Mouse (Mus musculus): ENCODE measurements around the gene Phpt1.
A peak's percentile ranks its signal among the peaks of the same experiment; 100 is the strongest.

The Phpt1 gene

DNA sequence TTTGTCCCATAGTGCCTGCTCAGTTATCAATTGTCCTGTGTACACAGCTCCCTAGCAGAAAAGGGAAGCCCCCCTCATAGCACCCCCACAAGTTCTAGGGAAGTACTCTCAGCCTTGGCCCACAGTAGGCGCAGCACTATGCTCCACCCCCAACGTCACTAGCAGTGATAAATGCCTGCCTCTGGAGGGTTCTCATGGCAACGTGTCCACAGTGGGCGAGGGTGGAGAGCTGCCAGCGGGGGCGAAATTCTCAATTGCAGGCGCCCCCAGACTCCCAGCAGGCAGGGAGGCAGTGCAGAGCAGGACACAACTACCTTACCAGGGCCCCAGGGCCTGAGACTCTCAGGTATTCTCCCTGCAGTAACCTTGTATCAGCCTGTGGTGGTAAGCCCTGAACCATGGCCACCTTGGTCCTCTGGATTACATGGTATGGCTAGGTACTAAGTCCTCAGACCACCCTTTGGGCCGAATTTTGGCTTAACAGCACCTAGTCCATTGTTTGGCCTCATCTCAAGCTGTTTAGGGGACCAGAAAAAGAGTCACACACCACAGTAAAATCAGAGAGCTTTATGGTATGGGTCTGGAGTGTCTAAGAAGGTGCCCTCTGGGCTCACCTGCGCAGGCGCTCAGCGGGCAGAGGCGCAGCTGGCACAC lies 7.6 kb upstream of the Phpt1 start:
- DNase-seq = peak; percentile 56 to 62

DNA sequence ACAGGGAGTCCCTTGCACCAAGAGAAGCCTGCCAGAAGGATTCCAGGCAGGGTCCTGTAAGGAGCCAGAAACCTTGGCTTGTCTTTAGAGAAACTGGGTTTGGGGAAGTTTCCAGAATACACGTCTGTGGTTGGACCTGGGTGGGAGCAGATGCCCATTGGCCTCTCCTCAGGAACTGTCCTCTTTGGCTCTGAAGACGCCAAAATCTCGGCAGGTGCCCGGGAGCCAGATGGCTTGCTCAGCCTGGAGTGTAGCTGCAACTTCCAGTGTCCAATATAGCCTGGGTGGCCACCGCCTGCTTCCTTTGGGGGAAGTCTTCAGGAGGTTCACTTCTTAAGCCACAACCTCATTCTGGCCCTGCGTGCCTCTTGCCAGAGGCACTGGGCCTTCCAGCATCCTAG lies 6.9 kb upstream of the Phpt1 start:
- DNase-seq = peak in 1 of 2 experiments; percentile 45

DNA sequence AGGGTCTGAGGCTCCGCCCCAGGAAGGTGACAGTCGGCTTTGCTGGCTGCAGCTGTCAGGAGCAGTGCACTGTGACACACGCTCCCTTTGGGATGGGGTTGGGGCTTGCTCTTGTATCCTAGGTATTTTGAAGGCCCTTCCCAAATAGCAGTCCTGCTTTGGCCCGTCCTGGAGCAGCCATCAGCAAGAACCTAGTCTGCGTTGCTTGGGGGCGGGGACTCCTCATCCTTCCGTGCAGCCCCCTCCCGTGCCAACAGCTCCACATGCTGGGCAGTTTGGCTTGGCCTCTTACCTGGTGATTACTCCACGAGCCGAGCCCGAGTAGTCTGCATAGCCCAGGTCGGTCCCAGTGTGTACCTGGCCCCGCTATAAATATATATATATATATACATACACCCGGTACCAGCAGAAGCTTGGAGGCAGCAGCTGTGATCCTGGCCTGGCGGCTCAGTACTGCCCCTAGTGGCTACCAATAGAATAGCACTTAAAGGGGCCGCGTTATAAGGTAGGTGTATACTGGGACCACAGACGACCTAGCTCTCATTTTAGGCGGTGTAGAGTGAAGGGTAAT lies 6.4 kb upstream of the Phpt1 start, which contains the start of gene Ajm1:
Ajm1 (minus strand) TSS at position 464 of the 571 bp plus-strand sequence.
- DNase-seq = peak; percentile 63 to 75

DNA sequence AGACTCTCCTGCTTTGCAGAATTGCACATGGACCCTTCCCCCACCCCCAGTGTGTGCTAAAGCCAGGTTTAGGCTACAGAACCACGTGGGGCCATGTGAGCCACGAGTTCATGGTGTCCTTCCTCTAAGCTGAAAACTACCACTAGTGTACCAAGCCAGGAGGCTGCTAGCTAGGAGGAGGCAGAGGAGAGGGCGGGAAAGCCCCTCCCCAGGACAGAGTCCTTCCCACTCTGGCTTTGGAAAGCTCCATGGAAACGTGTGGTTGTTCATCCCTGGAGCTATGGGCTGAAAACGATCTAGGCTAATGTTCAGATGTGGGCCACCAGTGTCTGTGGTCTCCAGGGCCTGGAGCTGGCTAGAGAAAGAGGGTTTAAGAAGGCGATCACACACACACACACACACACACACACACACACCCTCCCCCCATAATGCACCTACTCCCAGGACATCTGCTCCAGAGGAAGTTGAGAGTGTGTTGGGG lies 5.6 kb upstream of the Phpt1 start:
- DNase-seq = no peak

DNA sequence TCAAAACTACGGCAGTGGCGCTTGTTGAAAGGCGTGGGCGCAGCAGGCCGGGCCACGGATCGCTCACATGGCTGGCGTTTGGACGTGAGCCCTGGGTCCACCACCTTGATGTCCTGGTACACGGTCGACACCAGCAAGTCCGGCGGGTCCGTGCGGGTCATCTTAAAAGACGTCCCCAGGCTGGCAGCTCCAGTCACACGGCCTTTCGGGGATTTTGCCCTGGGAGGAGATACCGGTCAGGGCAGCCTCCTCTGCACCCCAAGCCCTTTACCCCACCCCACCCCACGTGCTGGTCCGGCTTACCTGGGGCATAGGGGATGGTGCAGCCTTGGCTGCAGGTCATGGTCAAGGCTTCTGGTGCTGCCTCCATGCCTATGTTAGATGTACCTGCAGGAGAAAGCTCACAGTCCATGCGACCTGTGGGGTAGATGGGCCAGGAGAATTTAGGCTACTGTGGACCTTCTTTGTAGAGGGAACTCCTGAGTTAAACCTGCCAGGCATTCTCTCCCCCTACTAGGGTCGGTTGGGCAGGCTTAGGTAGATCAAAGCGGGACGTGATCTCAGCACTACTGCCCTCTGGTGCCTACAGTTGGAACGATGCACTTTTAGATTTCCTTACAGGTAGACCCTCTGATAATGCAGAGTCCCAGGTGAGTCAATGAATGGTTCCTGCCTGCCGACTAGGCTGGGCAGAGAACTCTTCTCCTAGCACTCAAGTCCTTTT lies 4.9 kb upstream of the Phpt1 start:
- peak; percentile 67 to 72 for DNase-seq

DNA sequence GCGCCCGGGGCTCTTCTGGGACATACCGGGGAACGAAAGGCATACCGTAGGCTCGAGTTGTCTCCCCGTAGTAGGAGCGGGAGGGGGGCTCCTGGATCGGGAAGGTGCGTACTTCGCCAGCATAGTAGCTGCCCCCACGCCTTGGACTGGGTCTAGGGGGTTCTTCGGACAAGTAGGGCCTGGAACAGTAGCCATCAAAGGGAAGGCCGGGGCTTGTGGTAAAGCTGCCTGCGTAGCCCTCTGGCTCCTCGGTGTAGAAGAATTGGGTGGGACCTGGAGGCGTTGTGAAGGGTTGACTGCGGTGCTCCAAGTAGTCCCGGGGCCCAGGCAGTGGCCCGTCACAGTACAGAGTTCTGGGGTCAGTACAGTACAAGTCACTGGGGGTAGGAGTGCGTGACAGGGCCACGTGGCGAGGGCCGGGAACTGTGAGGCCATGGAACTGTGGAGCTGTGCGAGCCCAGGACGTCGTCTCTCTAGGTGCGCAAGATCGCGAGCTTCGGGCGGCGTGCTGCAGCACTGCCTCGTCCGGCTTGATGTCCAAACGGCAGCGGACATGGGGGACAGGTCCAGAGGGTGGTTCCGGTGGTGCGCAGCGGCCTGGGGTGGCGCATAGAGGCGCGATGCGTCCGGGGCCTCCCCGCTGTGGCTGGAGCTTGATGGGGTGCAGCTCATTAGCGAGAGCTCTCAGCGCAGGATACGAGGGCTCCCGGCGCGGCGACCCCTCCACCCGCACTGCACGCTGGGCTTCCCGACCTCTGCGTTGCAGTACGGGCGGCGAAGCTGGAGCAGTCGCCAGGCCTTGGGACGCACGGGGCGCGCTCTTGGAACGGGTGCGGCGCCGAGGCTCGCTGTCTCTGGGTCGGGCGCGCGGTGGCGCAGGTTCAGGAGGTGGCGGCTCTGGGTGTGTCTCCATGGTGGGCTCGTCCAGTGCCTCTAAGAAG lies 4.0 kb upstream of the Phpt1 start:
- peak; percentile 31 to 51 for DNase-seq

DNA sequence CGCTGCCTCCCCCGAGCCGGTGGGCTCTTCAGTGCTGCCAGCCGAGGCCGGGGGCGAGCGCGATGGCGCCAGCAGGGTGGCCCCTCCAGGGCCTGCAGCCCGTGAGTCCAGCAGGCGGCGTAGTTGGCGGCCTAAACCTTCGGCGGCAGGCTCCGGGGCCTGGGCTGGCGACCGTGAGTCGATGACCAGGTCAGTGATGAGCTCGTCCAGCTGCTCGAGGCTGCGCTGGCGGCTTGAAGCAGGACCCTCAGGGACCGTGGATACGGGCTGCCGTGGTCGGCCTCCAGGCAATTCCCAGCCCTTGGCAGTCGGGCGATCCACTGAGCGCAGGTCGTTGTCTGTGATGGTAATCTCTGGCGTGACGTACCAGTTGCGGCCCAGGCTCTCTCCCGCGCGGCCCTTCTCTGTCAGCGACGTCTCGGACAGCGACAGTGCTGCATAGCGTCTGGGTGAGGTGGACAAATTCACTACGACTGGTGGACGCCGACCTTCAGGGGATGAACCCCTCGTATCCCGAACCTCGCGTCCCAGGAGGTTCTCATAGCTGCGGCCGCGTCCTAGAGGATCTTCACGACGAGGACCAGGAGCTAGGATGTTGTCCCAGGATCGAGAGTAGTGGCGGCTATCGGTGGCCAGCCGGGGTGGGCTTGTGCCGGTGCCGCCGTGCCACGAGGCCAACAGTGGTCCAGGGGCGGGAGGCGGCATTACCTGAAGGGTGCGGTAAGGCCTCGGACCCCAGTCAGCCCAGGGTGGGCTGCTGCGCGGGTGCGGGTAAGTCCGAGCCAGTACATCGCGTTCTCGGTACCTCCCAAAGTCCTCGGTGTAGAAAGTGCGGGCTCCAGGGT lies 3.1 kb upstream of the Phpt1 start:
- peak; percentile 56 to 66 for DNase-seq

DNA sequence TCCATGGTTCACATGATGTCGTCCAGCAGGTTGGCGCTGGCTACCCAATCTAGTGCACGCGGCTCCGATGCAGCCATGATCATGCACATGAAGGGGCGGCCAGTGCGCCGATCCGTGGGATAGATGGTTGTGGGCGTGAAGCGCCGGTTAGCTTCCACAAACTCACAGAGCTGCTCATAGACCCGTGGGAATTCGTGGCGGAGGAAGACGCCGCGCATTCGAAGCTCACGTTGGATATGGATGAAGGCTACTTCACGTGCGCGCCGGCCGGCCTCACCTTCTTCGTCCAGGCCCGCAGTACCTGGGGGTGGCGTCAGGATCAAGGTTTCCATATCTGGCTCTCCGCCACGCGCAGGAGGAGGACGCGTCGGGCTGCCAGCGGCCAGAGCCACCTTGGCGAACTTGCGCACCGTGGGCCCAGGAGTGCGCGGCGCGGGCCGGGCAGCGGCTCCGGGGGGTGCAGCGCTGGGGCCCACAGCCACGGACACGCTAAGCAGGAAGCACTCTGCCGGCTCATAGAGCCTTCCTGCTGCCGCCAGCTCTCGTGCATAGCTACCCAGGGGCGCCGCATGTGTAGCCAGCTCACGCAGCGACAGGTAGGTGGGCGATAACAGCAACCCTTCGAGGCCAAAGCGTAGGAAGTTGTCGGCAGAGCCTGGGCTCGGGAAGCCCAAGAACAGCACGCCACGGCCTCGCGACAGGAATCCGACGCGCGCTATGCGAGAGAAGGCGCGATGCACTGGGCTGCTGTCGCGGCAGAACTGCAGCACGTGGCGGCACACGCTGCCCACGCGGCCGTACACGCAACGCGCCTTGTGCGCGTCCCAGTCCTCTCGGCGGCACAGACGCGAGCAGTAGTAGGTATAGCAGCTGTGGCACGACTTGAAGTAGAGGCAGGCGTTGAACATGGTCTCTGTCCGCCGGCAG lies 2.2 kb upstream of the Phpt1 start:
- DNase-seq = peak in 1 of 2 experiments; percentile 31

DNA sequence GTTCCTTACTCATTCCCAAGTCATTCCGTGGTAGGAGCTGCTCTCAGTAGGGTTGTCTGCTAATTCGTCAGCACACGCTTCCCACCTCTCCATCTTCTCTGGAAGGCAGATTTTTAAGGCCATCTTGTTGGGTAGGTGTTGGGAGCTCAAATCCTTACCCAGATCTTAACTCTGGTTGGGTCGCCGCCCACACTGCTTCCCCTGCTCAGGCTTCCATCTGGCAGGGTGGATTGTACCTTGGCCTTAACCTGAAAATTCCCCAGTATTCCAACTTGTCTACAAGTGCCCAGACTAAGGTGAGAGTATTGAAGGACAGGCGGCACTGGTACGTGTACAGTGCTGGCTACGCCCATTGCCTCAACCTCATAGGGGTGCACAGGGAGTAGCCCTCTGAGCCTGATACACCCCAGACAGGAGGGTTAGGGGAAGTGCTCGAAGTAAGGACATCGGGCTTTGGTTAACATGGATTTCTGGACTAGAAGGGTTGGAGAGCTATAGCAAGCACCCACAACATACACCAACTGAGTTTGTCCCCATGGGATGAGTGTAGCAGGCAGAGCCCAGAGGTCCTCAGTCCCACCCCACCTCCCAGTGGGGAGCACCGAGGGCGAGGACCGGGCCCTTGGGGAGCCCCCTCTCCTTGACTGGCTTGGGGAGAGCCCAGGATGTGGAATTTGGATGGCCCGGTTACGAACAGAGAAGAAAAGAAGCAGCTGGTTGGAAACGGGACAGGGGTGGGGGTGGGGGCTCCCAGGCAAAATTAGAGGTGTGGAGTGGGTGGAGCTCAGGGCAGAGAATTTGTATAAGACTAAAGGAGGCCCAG lies 1.2 kb upstream of the Phpt1 start:
- no peak for DNase-seq

DNA sequence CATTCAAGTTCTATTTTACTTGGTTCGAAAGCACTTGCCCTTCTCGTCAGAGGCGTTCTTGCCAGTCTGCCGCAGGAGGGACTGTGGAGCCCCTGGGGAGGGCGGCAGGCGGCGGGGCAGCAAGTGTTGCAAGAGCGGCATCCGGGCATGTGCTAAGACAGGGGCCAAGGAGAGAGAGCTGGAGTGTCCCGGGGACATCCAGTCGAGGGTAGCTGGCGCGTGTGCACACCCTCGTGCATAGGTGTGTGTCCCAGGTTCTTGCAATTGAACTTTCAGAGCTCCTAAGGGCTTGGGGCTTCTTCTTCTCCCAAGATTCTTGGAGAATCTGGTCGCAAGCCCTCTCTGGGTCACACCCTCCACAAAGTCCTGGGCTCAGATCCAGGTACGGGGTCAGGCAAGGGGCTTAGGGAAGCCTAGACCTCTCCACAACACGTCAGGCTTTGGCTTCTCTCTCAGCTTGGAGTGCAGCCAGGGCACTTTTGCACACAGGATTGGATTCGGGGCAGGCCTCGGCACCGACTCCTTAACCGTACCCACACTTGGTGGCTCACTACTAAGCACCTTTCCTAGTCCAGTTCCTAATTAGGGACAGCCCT lies 506 bp upstream of the Phpt1 start:
- peak; percentile 49 to 68 for DNase-seq

DNA sequence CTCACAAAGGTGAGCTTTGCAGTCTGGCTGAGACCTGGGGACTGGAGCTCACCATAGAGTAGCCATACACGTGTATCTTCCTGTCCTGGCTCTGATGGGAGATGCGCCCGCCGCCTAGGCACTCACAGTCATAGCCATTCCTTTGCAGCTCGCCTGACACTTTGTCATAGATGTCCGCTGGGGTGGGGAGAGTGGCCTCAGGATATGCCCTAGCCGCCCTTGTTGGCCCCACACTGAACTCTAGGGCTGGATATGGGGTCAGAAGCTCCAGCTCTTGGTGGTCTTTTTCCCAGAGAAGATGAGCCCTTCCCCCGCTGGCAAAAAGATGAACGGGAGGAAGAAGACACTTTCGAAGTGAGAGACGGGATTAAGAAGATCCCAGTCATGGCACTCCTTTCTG lies 888 bp downstream of the Phpt1 start:
- DNase-seq = no peak

DNA sequence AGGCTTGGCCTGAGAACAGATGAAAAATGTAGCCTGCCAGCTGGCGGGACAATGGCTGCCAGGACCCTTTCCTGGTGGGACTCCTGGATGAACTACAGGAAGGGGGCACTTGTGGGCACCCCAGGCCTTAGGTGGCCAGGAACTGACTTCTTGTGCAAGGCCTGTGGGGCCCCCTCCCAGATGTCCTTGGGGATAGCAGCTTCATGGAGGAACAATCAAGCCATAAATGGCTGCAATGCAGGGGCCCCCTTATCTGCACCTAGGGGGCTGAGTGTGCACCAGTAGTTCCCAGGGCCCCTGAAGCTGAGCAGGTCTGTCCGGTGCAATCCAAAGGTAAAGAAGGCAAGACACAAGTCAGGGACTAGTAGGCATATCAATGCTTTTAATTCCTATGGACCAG lies 2.0 kb downstream of the Phpt1 start:
- no peak for DNase-seq

DNA sequence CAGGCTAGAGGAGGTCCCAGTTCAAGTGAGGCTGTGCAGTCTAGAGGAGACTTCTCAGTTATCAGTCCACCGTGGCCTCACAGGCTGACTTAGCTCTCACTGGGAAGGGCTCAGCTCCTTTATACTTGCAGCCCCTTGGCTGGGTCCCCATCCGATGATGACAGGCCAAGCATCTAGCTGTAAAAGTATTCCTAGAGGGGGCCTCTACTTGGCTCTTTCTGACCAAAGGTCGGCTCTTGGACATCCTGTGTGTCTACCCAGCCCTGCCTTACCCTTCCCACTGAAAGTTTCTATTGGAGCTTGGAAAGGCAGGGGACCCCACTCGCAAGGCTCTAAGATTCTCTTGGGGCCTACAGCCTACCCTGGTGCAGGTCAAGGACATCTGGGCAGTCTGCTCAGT lies 3.8 kb downstream of the Phpt1 start:
- DNase-seq = no peak

DNA sequence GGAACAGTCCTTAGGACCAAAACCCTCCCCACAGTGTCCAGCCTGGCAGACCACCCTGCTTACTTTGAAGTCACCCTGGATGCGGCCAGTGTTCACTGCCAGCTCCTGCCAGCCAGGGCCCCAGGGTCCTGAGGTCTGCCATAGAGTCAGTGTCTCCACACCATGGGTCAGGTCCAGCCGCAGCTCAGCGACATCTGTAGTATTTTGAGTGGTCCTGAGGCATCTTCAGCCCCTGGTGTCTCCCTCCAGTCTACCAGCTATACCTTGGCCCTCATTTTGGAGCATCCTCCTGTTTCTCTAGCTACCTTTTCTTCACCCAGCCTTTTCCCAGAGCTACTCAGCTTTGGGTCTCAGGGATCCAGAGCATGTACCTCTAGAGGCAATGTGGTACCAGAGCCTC lies 5.7 kb downstream of the Phpt1 start:
- no peak for DNase-seq

DNA sequence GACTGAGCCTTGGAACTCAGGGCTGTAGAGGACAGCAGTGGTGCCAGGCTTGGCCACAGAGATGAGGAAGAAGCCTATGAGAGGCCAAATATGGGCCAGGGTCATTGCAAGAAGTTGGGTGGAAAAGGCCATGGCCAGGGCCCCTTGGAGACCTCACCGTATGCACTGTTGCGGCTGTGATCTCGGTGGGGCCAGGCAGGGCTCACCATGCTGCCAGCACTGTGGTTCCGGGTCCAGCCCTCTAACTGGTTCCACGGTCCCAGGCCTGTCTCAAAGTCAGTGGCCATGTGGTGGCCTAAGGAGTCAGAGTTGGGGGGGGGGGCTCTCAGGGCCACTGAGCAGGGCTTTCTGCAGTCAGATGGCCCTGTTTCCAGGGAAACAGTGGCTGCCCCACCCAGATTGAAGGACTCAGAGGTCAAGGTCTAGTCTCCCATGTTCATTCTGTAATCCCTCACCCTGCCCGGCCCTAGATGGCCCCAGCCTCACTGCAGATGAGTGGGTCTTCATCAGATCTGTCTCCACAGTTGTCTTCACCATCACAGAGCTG lies 6.5 kb downstream of the Phpt1 start:
- no peak for DNase-seq

DNA sequence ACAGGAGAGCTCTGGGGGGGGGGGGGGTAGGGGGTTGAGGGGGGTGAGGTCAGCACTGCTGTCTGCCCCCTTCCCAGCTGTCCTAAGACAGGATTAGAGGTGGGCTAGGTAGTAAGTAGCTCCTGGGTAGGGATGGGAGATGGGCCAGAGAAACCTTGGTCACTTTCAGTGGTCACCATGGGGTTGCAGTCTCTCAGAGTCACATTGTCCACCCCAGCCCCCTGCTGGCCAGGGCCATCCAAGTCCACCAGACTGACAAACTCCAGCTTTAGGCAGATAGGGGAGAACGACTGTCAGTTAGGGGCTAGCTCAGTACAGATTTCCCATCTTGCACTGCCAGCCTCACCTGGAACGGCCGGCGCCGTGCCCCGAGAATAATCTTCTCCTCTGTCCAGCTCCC lies 8.5 kb downstream of the Phpt1 start:
- DNase-seq = peak; percentile 42 to 58

DNA sequence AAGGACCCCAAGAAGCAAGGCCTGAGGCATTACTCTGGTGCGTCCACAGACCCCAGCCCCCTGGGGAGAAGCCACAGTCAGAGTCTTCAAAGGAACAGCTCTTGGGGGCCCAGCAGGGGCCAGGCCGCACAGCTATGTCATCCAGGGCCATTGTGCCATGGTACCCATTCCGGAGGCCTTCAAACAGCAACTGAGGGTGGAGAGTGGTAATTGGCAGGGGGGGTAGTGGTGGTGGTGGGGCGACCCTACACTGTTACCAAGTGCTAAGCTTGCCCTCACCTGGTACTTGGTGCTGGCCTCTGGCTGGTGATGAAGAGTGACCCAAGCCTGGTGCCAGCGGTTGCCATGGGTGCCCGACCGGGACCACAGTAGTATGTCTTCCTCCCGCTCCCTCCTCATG lies 9.3 kb downstream of the Phpt1 start:
- DNase-seq = no peak

DNA sequence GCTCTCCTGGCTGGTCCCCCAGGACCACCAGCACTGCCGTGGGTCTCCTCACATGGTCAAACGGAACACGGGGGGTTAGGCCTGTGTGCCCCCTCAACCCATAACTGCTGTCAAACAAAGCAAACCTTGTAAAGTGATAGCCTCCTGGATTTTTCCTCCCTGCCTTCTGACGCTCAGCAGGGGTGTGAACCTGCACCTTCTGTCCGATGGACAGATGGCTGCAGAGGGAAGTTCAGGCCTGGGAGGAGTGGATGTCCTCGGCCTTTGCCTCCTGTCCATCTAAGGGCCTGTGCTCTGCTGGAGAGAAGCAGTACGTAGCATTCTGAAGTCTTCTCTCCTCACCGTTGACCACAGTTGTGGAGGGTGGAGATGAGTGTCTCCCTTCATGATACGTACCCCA lies 13.1 kb downstream of the Phpt1 start:
- DNase-seq = no peak

DNA sequence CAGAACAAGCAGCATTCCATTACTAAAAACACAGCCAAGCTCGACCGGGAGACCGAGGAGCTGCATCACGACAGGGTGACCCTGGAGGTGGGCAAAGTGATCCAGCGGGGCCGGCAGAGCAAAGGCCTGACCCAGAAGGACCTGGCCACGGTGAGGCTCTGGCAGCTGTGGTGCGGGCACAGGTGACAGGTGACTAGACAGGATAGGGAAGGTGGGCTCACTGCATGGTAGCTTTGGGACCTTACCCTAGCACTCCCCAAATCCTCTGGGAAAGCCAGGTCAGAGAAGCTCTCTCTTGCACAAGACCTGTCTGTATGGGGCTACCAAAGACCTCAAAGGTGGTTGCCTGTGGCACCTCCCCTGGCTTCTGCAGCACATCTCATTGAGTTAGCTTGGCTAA lies 14.5 kb downstream of the Phpt1 start:
- no peak for DNase-seq

All from kidney, postnatal 4 days (tissue).